Mouse (Mus musculus) hindbrain, embryonic 12.5 days (tissue): ENCODE data around the gene Phykpl. TPM values are rescaled to one million over a fixed set of nuclear protein-coding genes. Genes with fewer than 3 reads are reported as not detected.

Experiments
- ATAC-seq: fragments of 200-750 bp; cut with Nextera tagmentation; 2 replicates; pipeline ENCODE4 v1.8.0; 2017; ENCODE audit warnings: moderate TSS enrichment; ENCODE audit not compliant: low FRiP score
- H3K27ac ChIP-seq: fragments of 300-500 bp; sonication (generic); 2 replicates; pipeline ENCODE4 v1.5.1; 2016; ENCODE audit warnings: mild to moderate bottlenecking
- H3K27me3 ChIP-seq: fragments of 300-500 bp; sonication (generic); 2 replicates; pipeline ENCODE4 v1.6.1; 2016; ENCODE audit warnings: mild to moderate bottlenecking
- H3K36me3 ChIP-seq: fragments of 300-500 bp; sonication (generic); 2 replicates; pipeline ENCODE4 v1.6.1; 2016; ENCODE audit warnings: mild to moderate bottlenecking
- H3K4me1 ChIP-seq: fragments of 300-500 bp; sonication (generic); 2 replicates; pipeline ENCODE4 v1.6.1; 2016
- H3K4me2 ChIP-seq: fragments of 300-500 bp; sonication (generic); replicated peaks from 2 replicates; pipeline ENCODE4 v1.6.1; 2016; ENCODE audit warnings: mild to moderate bottlenecking
- H3K4me3 ChIP-seq: fragments of 300-500 bp; sonication (generic); 2 replicates; pipeline ENCODE4 v1.5.1; 2016; ENCODE audit warnings: mild to moderate bottlenecking
- H3K9ac ChIP-seq: fragments of 300-500 bp; sonication (generic); 2 replicates; pipeline ENCODE4 v1.6.1; 2016; ENCODE audit warnings: mild to moderate bottlenecking, moderate library complexity
- H3K9me3 ChIP-seq: fragments of 300-500 bp; sonication (generic); replicated peaks from 2 replicates; pipeline ENCODE4 v1.6.1; 2016; ENCODE audit warnings: mild to moderate bottlenecking
- WGBS: fragments of 180-500 bp; shearing (Covaris S2); methylation state at CpG from one replicate; pipeline ENCODE4 v1.1.7; 2016; 5-methylcytosine and 5-hydroxymethylcytosine counted together
- polyA plus RNA-seq: library from polyadenylated mRNA; unstranded; fragments of >200 nt; fragmentation: Nextera tagmentation; extraction: Ambion mirVana; gene quantifications from 2 replicates; pipeline ENCODE4 v1.2.1, GENCODE M21; 2016

Phykpl gene
- polyA plus RNA-seq, 1 experiment from 2014 or later, result 14.0 TPM

GRCm38 (mm10) chr11:51637971-51638414 lies 53.4 kb downstream of the Phykpl start:
- Histone ChIP-seq H3K36me3 (no peaks in the 10 kb centered on the region), H3K4me2 (peak overlapping the region; percentile 34), H3K9me3 (no peaks in the 10 kb centered on the region), H3K4me3 (no peak overlapping the region), H3K9ac (peak overlapping the region; percentile 32; the same call in 1 of the 2 replicates), H3K27ac (peak overlapping the region; percentile 12; the same call in 1 of the 2 replicates), H3K4me1 (peaks cover 21% of the 10 kb centered on the region), H3K27me3 (peaks cover 5% of the 10 kb centered on the region; the same call in 1 of the 2 replicates)
- WGBS, result 5% methylated on average over 17 of the region's 17 CpGs
- no peak for ATAC-seq

GRCm38 (mm10) chr11:51638497-51638896 lies 53.9 kb downstream of the Phykpl start:
- H3K4me1 ChIP-seq, result peaks cover 21% of the 10 kb centered on the region
- H3K9me3 ChIP-seq, result no peaks in the 10 kb centered on the region
- H3K27ac ChIP-seq, result no peak overlapping the region
- H3K9ac ChIP-seq, result no peak overlapping the region
- no peak overlapping the region for H3K4me3 ChIP-seq
- no peak for ATAC-seq
- no peaks in the 10 kb centered on the region for H3K36me3 ChIP-seq
- 67% methylated on average over 5 of the region's 5 CpGs for WGBS
- H3K4me2 ChIP-seq, result no peak overlapping the region
- peaks cover 5% of the 10 kb centered on the region; the same call in 1 of the 2 replicates for H3K27me3 ChIP-seq

- Histone ChIP-seq H3K36me3 (no peaks in the 10 kb centered on the region), H3K27me3 (peaks cover 5% of the 10 kb centered on the region; the same call in 1 of the 2 replicates), H3K9me3 (no peaks in the 10 kb centered on the region), H3K4me1 (peaks cover 12% of the 10 kb centered on the region), H3K27ac (no peak overlapping the region), H3K4me3 (no peak overlapping the region), H3K9ac (no peak overlapping the region), H3K4me2 (no peak overlapping the region)
- WGBS, result 86% methylated on average over 7 of the region's 7 CpGs
- no peak for ATAC-seq
Measured at GRCm38 (mm10) chr11:51640748-51641147, 56.2 kb downstream of the Phykpl start.

- Histone ChIP-seq H3K9ac (no peak overlapping the region), H3K4me1 (peaks cover 8% of the 10 kb centered on the region), H3K9me3 (no peaks in the 10 kb centered on the region), H3K4me3 (no peak overlapping the region), H3K27me3 (0 out of 2 replicates have a peak, but pooled peaks cover under 1% of the 10 kb centered on the region), H3K36me3 (no peaks in the 10 kb centered on the region), H3K27ac (no peak overlapping the region), H3K4me2 (no peak overlapping the region)
- no peak for ATAC-seq
- 72% methylated on average over 9 of the region's 9 CpGs for WGBS
Measured at GRCm38 (mm10) chr11:51643202-51643601, 58.6 kb downstream of the Phykpl start.

- no peak overlapping the region for H3K4me3 ChIP-seq
Measured at GRCm38 (mm10) chr11:51643761-51644160, 59.2 kb downstream of the Phykpl start.

GRCm38 (mm10) chr11:51644217-51644616 lies 59.7 kb downstream of the Phykpl start:
- WGBS, result 77% methylated on average over 16 of the region's 16 CpGs

More at GRCm38 (mm10) chr11:51643761-51644160, 59.2 kb downstream of the Phykpl start:
- WGBS, result 55% methylated on average over 15 of the region's 15 CpGs
- Histone ChIP-seq H3K36me3 (no peaks in the 10 kb centered on the region), H3K27me3 (0 out of 2 replicates have a peak, but pooled peaks cover 3% of the 10 kb centered on the region), H3K4me2 (peak overlapping the region; percentile 13; the same call in 1 of the 2 replicates), H3K27ac (no peak overlapping the region), H3K4me1 (peaks cover 14% of the 10 kb centered on the region), H3K9ac (no peak overlapping the region), H3K9me3 (no peaks in the 10 kb centered on the region)
- ATAC-seq, result no peak

GRCm38 (mm10) chr11:51645293-51645692 lies 60.7 kb downstream of the Phykpl start:
- ATAC-seq, result no peak
- H3K4me1 ChIP-seq, result peaks cover 28% of the 10 kb centered on the region

More at GRCm38 (mm10) chr11:51644217-51644616, 59.7 kb downstream of the Phykpl start:
- H3K36me3 ChIP-seq, result no peaks in the 10 kb centered on the region
- no peak for ATAC-seq
- H3K9me3 ChIP-seq, result no peaks in the 10 kb centered on the region
- H3K9ac ChIP-seq, result no peak overlapping the region
- no peak overlapping the region for H3K4me3 ChIP-seq
- 0 out of 2 replicates have a peak overlapping the region, but pooled peaks have one; percentile 13 for H3K4me2 ChIP-seq
- H3K4me1 ChIP-seq, result peaks cover 18% of the 10 kb centered on the region
- H3K27ac ChIP-seq, result no peak overlapping the region
- peaks cover 7% of the 10 kb centered on the region; the same call in 1 of the 2 replicates for H3K27me3 ChIP-seq

GRCm38 (mm10) chr11:51646245-51646644 lies 61.7 kb downstream of the Phykpl start:
- no peak overlapping the region for H3K9ac ChIP-seq
- WGBS, result 86% methylated on average over 7 of the region's 7 CpGs
- peaks cover 27% of the 10 kb centered on the region for H3K27me3 ChIP-seq
- no peak overlapping the region for H3K4me2 ChIP-seq
- ATAC-seq, result no peak
- H3K4me1 ChIP-seq, result peaks cover 35% of the 10 kb centered on the region
- H3K27ac ChIP-seq, result no peak overlapping the region
- no peak overlapping the region for H3K4me3 ChIP-seq
- H3K9me3 ChIP-seq, result no peaks in the 10 kb centered on the region
- no peaks in the 10 kb centered on the region for H3K36me3 ChIP-seq

More at GRCm38 (mm10) chr11:51645293-51645692, 60.7 kb downstream of the Phykpl start:
- peaks cover 17% of the 10 kb centered on the region for H3K27me3 ChIP-seq
- H3K4me2 ChIP-seq, result no peak overlapping the region
- no peak overlapping the region for H3K9ac ChIP-seq
- no peak overlapping the region for H3K27ac ChIP-seq
- no peak overlapping the region for H3K4me3 ChIP-seq
- H3K9me3 ChIP-seq, result no peaks in the 10 kb centered on the region
- whole genome bisulfite sequencing, result 92% methylated on average over 13 of the region's 13 CpGs
- no peaks in the 10 kb centered on the region for H3K36me3 ChIP-seq

- no peaks in the 10 kb centered on the region for H3K9me3 ChIP-seq
- H3K36me3 ChIP-seq, result no peaks in the 10 kb centered on the region
- peak overlapping the region; percentile 49; the same call in 1 of the 2 replicates for H3K27ac ChIP-seq
- H3K9ac ChIP-seq, result no peak overlapping the region
- H3K27me3 ChIP-seq, result peaks cover 30% of the 10 kb centered on the region
- no peak overlapping the region for H3K4me2 ChIP-seq
- WGBS, result 77% methylated on average over 15 of the region's 15 CpGs
- ATAC-seq, result no peak
- H3K4me1 ChIP-seq, result peaks cover 35% of the 10 kb centered on the region
- no peak overlapping the region for H3K4me3 ChIP-seq
Measured at GRCm38 (mm10) chr11:51646751-51647667, 62.5 kb downstream of the Phykpl start.

- H3K9me3 ChIP-seq, result no peaks in the 10 kb centered on the region
- peaks cover 35% of the 10 kb centered on the region for H3K4me1 ChIP-seq
- H3K4me3 ChIP-seq, result peak overlapping the region; percentile 6; the same call in 1 of the 2 replicates
- no peaks in the 10 kb centered on the region for H3K36me3 ChIP-seq
- peak; percentile 69 for ATAC-seq
- H3K9ac ChIP-seq, result no peak overlapping the region
- WGBS, result 21% methylated on average over 3 of the region's 3 CpGs
- peak overlapping the region; percentile 25 for H3K4me2 ChIP-seq
- H3K27me3 ChIP-seq, result peaks cover 30% of the 10 kb centered on the region
- peak overlapping the region; percentile 49; the same call in 1 of the 2 replicates for H3K27ac ChIP-seq
Measured at GRCm38 (mm10) chr11:51648566-51648965, 64.0 kb downstream of the Phykpl start.

GRCm38 (mm10) chr11:51649111-51649888 lies 64.7 kb downstream of the Phykpl start:
- H3K27ac ChIP-seq, result peak overlapping the region; percentile 49; the same call in 1 of the 2 replicates
- peak overlapping the region; percentile 71 for H3K9ac ChIP-seq
- no peaks in the 10 kb centered on the region for H3K36me3 ChIP-seq
- no peaks in the 10 kb centered on the region for H3K9me3 ChIP-seq
- 22% methylated on average over 11 of the region's 11 CpGs for WGBS
- peak; percentile 13; the same call in 1 of the 2 replicates for ATAC-seq
- H3K4me3 ChIP-seq, result peak overlapping the region; percentile 62
- H3K4me2 ChIP-seq, result peak overlapping the region; percentile 95
- H3K27me3 ChIP-seq, result peaks cover 30% of the 10 kb centered on the region
- H3K4me1 ChIP-seq, result peaks cover 35% of the 10 kb centered on the region

GRCm38 (mm10) chr11:51649889-51650199 lies 65.3 kb downstream of the Phykpl start:
- no peak for ATAC-seq
- H3K4me1 ChIP-seq, result peaks cover 35% of the 10 kb centered on the region
- H3K27ac ChIP-seq, result no peak overlapping the region; the same call in 1 of the 2 replicates

More at GRCm38 (mm10) chr11:51649889-51650199, 65.3 kb downstream of the Phykpl start:
- Histone ChIP-seq H3K36me3 (no peaks in the 10 kb centered on the region), H3K4me2 (peak overlapping the region; percentile 95), H3K9ac (peak overlapping the region; percentile 71), H3K4me3 (peak overlapping the region; percentile 62), H3K9me3 (no peaks in the 10 kb centered on the region), H3K27me3 (peaks cover 30% of the 10 kb centered on the region)
- WGBS, result 4% methylated on average over 7 of the region's 7 CpGs
